Mouse (Mus musculus): Measurements from ENCODE around the gene Ppp1r14a.

DNA sequence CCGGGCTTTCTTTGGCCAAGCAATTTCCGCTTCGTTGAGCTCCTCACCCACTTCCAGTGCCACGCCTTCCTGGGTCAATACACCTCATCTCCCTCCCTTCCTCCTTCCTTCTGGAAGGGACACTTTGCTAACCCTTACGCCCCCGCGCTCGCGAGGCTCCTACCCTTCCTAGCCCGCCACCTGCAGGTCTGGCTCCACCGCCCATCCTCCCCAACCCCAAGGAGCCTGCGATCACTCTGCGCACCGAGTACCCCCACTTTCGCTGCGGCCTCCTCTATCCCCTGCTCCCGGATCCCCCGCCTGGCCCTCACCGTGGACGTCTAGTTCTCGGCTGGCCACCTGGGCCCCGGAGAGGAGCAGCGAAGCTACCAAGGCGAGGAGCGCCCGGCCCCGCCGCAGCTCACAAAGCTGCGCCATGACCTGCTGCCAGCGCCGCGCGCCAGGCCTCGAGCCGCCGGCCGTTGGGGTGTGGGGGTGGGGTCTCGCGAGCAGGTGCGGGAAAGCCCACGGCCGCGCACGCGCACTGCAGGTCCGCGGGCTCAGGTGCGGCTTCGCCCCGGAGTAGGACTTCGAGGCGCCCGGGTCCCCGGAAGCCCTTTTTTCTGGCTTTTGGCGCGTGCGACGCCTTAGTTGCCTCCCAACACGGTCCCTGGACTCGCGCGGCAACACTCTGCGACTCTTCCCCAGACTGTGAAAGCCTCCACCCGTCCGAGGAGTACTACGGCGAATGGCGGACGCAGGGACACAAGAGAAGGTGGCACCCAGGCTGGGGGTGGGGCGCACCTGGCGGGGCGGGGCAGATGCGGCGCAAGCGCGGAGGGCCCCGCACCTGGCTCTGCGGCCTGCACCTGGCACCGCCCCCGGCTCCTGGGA, 7.7 kb upstream of the Ppp1r14a start, which contains the start of gene Spint2:
- TF ChIP-seq EP300 (IDR thresholded peaks at IDR 0.05; ENCODE audit: low read depth) (no peak), CTCF (IDR thresholded peaks at IDR 0.05; ENCODE audit: low read depth) (peak; percentile 29; the same call in 1 of the 2 replicates)

All from liver, postnatal 0 days (tissue).